Mouse (Mus musculus) brain, embryonic 14.5 days (tissue): ENCODE measurements at regions not wholly inside any gene's neighbourhood (a gene's known extent, or its start where the extent isn't known, plus 50 kb on each side); places are given as distances from the start of the nearest gene placed in this dataset.
A peak's percentile ranks its signal among the peaks of the same experiment; 100 is the strongest.
"Not testable (repeated sequence)": the region's sequence is repeated elsewhere in the genome, so short reads cannot be mapped to it uniquely, and the experiment has no call there.

ENCODE experiments used
- DNase-seq: peaks from one replicate; pipeline ENCODE4 v3.0.0-alpha.2; 2011; ENCODE audit warnings: low read depth
- CTCF ChIP-seq: fragments of 200-500 bp; IDR thresholded peaks from 2 replicates; pipeline ENCODE4 v1.5.1; 2012; ENCODE audit warnings: inconsistent platforms, mild to moderate bottlenecking, moderate library complexity, borderline replicate concordance; ENCODE audit not compliant: insufficient read depth, insufficient read length; ENCODE audit errors: extremely low read depth
- POLR2A ChIP-seq: fragments of 200-500 bp; IDR thresholded peaks from 2 replicates; pipeline ENCODE4 v1.6.1; 2012; ENCODE audit warnings: mild to moderate bottlenecking, inconsistent platforms, borderline replicate concordance; ENCODE audit not compliant: poor library complexity, insufficient read depth, insufficient read length, severe bottlenecking; ENCODE audit errors: extremely low read depth

DNA sequence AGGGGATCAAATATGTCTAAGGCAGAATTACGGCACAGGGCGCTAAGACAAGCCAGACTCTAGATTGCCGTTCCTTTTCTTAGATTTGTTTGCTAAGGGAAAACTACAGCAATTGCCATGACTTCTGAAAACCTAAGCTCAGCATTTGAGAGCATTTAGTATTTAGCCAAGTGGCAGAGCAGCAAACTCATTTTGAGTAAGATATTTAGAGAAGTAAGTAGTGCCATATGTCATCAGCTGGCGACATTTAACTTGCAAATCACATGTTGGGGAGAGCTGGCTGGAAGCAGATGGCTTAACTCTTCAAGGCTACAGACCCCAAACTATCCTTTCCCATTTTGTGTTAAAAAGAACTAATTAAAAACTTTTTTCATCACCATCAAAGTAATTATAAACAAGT lies 450.4 kb upstream of the Ccdc54 start:
- TF ChIP-seq CTCF (no peak), POLR2A (no peak)
- peak; percentile 74 for DNase-seq

- no peak for TF ChIP-seq CTCF
- TF ChIP-seq POLR2A: no peak
- DNase-seq: peak; percentile 32
Observed at GRCm38 (mm10) chr16:51002876-51003275, 411.9 kb upstream of the Ccdc54 start.

DNA sequence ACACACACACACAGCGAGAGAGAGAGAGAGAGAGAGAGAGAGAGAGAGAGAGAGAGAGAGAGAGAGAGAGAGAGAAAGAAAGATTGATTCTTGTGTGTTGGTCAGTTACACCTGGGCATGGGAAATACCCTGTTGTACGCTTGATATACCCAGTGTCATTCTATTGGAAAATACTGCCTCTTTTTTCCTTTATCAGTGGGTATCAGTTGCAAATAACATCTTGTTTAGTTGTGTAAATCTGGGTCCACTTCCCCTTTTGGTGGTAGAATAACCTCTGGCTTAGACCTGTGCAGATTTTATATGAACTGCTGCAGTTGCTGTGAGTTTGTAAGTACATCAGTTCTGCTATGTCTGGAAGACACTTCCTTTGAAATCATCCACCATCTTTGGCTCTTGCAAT lies 373.4 kb upstream of the Ccdc54 start:
- TF ChIP-seq POLR2A (no peak), CTCF (no peak)
- no peak for DNase-seq

DNA sequence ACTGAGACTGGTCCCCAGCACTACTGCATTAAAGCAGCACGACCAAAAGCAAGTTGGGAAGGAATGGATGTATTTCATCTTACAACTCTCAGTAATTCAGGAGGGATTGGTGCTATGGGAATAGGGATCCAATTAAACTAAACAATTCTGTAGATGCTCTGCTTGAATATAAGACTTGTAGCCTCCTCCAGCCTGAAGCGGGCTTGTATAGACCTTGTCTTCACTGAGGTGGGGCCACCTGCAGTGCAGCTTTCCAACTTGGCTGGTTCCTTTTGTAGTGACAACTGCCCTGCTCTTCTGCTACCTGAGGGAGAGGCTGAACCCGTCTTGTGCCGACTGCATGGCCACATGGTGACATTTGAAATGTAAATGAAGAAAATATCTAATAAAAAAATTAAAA lies 353.1 kb upstream of the Ccdc54 start:
- DNase-seq: no peak
- no peak for TF ChIP-seq CTCF
- TF ChIP-seq POLR2A: no peak

GRCm38 (mm10) chr16:50943581-50943980 lies 352.6 kb upstream of the Ccdc54 start:
- not testable (repeated sequence) for DNase-seq

- DNase-seq: no peak
- no peak for TF ChIP-seq CTCF
- TF ChIP-seq POLR2A: no peak
Observed at GRCm38 (mm10) chr16:50942291-50942690, 351.3 kb upstream of the Ccdc54 start.

DNA sequence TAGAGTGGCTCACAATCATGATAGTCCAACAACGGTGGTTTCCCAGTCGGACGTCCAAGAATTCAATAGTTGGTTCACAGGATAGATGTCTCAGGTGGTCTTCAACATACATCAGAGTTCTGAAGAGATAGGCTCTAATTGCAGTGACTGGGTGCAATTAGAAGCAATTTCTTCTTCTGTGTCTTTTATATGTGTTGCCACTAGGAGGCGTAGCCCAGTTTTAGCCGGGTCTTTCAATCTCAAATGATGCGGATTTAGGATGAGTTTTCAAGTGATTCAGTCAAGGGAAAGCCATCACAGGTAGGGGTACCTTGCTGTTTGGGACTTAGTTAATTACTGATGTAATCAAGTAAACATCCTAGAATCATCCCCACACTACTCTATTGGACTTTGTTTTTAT lies 348.4 kb upstream of the Ccdc54 start:
- TF ChIP-seq CTCF (no peak), POLR2A (no peak)
- DNase-seq: no peak

DNA sequence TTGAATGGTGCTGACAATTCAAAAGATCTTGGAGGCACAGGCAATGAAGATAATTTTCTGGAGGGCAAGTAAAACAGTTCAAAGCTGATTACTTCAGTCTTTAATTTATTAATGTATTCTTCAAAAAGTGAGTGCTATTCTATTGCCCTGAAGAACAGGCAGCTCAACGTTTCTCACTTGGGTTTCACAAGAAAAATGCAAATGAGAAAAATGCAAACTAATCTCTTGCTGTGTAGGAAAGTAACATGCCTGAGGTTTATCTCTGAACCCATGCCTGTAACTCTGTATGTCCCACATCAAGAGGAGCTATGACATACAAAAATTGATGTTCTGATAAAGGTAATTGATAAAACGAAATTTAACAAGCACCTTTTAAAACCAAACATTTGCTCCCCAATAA lies 316.8 kb upstream of the Ccdc54 start:
- peak; percentile 59 for DNase-seq
- TF ChIP-seq POLR2A (no peak), CTCF (no peak)

- TF ChIP-seq POLR2A: no peak
- TF ChIP-seq CTCF: no peak
- peak; percentile 56 for DNase-seq
Observed at GRCm38 (mm10) chr16:50899151-50899550, 308.2 kb upstream of the Ccdc54 start.

- no peak for DNase-seq
- TF ChIP-seq CTCF (no peak), POLR2A (no peak)
Observed at GRCm38 (mm10) chr16:50877926-50878325, 287.0 kb upstream of the Ccdc54 start.

GRCm38 (mm10) chr16:50871318-50871717 lies 280.4 kb upstream of the Ccdc54 start:
- no peak for DNase-seq
- TF ChIP-seq POLR2A (no peak), CTCF (no peak)

DNA sequence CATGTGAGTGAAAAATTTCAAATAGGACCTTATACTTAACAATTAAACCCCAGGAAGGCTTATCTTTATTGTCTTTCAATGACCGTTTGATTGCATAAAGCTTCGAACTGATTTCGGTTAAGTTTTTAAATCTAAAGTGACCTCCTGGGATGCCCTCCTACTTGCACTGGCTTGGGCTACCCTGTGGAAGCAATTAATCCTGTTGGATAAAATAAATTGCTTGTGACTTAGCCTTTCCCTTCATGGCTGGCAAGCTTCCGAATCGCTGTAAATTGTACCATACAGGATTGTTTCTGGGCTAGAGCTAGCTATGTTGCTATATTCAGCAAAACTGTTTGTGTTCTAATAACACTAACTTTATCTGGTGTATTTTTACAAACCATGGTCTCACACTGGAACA lies 272.6 kb upstream of the Ccdc54 start:
- TF ChIP-seq POLR2A (no peak), CTCF (no peak)
- no peak for DNase-seq

DNA sequence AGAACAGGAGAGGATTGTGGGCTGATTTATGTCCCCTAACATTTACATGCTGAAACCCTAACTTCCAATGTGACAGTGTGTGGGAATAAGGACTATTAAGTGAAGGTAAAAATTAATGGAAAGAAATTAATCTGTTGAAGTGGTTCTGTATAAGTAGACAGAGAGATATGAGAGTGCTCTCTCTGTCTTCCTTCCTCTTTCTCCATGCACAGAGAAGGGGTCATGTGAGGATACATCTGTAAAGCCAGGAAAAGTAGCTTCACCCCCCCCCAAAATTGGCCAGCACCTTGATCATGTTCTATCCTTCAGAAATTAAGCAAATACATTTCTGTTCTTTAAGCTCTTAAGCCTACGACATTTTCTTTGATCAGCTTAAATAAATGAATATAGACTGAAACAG lies 268.6 kb upstream of the Ccdc54 start:
- TF ChIP-seq POLR2A (no peak), CTCF (no peak)
- DNase-seq: no peak

GRCm38 (mm10) chr16:50852081-50852480 lies 261.1 kb upstream of the Ccdc54 start:
- peak; percentile 65 for DNase-seq
- no peak for TF ChIP-seq CTCF

GRCm38 (mm10) chr16:50847693-50848092 lies 256.7 kb upstream of the Ccdc54 start:
- peak; percentile 30 for DNase-seq
- TF ChIP-seq CTCF (peak; percentile 41; the same call in 1 of the 2 replicates), POLR2A (no peak)
